Mouse (Mus musculus) MEL (cell line): ENCODE results near the gene Mrpl43. TPM values are rescaled to one million over a fixed set of nuclear protein-coding genes. Genes with fewer than 3 reads are reported as not detected.
"Not testable (repeated sequence)": the region's sequence is repeated elsewhere in the genome, so short reads cannot be mapped to it uniquely, and the experiment has no call there.

Experiments
- DNase-seq: peaks from one replicate; pipeline ENCODE4 v3.0.0; 2011; ENCODE audit warnings: low read depth, low spot score
- H3K27ac ChIP-seq: 2 replicates; pipeline ENCODE4 v1.5.1; 2012; ENCODE audit warnings: low read depth, mild to moderate bottlenecking, control low read depth, low read length, moderate library complexity; ENCODE audit not compliant: control insufficient read depth
- H3K27me3 ChIP-seq, 2 experiments: fragments of 150-350 bp in 1 of 2; sonication (generic) in 1 of 2; 2 replicates each; pipeline ENCODE4 v1.6.1; 2012; ENCODE audit warnings: low read length in 2 of 2, mild to moderate bottlenecking in 2 of 2, improper control_type of control experiment in 1 of 2, moderate library complexity in 1 of 2; ENCODE audit not compliant: insufficient read depth in 2 of 2, control insufficient read depth in 1 of 2
- H3K36me3 ChIP-seq, 2 experiments: 2 replicates each; pipeline ENCODE4 v1.6.1; 2012 to 2014; ENCODE audit warnings: low read length in 2 of 2, improper control_type of control experiment in 1 of 2, inconsistent platforms in 1 of 2, mild to moderate bottlenecking in 1 of 2; ENCODE audit not compliant: insufficient read depth in 2 of 2, control insufficient read depth in 1 of 2
- H3K4me1 ChIP-seq, 2 experiments: fragments of 150-350 bp in 1 of 2; sonication (generic) in 1 of 2; 2 replicates each; pipeline ENCODE4 v1.6.1; 2012; ENCODE audit warnings: low read length in 2 of 2, improper control_type of control experiment in 1 of 2, mild to moderate bottlenecking in 1 of 2; ENCODE audit not compliant: insufficient read depth in 2 of 2, control insufficient read depth in 1 of 2
- H3K4me3 ChIP-seq, 2 experiments: fragments of 150-350 bp in 1 of 2; sonication (generic) in 1 of 2; 2 replicates each; pipeline ENCODE4 v1.5.1; 2012; ENCODE audit warnings: low read depth in 2 of 2, low read length in 2 of 2, mild to moderate bottlenecking in 2 of 2, moderate library complexity in 2 of 2, control low read depth in 1 of 2, improper control_type of control experiment in 1 of 2; ENCODE audit not compliant: control insufficient read depth in 1 of 2, insufficient read depth in 1 of 2
- H3K79me2 ChIP-seq: 2 replicates; pipeline ENCODE4 v1.6.1; 2012; ENCODE audit warnings: mild to moderate bottlenecking, low read length, moderate library complexity; ENCODE audit not compliant: control insufficient read depth, poor library complexity, insufficient read depth
- H3K9ac ChIP-seq: 2 replicates; pipeline ENCODE4 v1.6.1; 2012; ENCODE audit warnings: low read depth, mild to moderate bottlenecking, control low read depth, low read length, moderate library complexity; ENCODE audit not compliant: control insufficient read depth, poor library complexity, severe bottlenecking
- H3K9me3 ChIP-seq: fragments of 150-350 bp; sonication (generic); replicated peaks from 2 replicates; pipeline ENCODE4 v1.6.1; 2012; ENCODE audit warnings: mild to moderate bottlenecking, low read length, improper control_type of control experiment, moderate library complexity; ENCODE audit not compliant: insufficient read depth
- BHLHE40 ChIP-seq: IDR thresholded peaks from 2 replicates; pipeline ENCODE4 v1.6.1; 2012; ENCODE audit warnings: low read depth, mild to moderate bottlenecking, inconsistent platforms, low read length, improper control_type of control experiment, borderline replicate concordance
- CHD1 ChIP-seq: IDR thresholded peaks from 2 replicates; pipeline ENCODE4 v1.6.1; 2012; ENCODE audit warnings: low read depth, mild to moderate bottlenecking, inconsistent platforms, low read length, improper control_type of control experiment
- CTCF ChIP-seq, 3 experiments: IDR thresholded peaks in 2 of 3; conservative IDR thresholded peaks in 1 of 3; 2 replicates each; pipeline ENCODE4 v1.5.1; 2011 to 2012; ENCODE audit warnings: low read length in 3 of 3, low read depth in 2 of 3, mild to moderate bottlenecking in 2 of 3, improper control_type of control experiment in 1 of 3, inconsistent platforms in 1 of 3, mixed read lengths in 1 of 3, moderate library complexity in 1 of 3; ENCODE audit not compliant: control insufficient read depth in 1 of 3, insufficient read depth in 1 of 3, poor library complexity in 1 of 3, severe bottlenecking in 1 of 3
- E2F4 ChIP-seq: IDR thresholded peaks from 2 replicates; pipeline ENCODE4 v1.6.1; 2011; ENCODE audit warnings: low read depth, low read length, improper control_type of control experiment, borderline replicate concordance
- ELF1 ChIP-seq: IDR thresholded peaks from 2 replicates; pipeline ENCODE4 v1.6.1; 2014; ENCODE audit warnings: low read depth, mild to moderate bottlenecking, inconsistent platforms, low read length, improper control_type of control experiment, moderate library complexity
- GABPA ChIP-seq: IDR thresholded peaks from 2 replicates; pipeline ENCODE4 v1.6.1; 2012; ENCODE audit warnings: low read depth, mild to moderate bottlenecking, inconsistent platforms, low read length, improper control_type of control experiment, moderate library complexity
- GATA1 ChIP-seq: IDR thresholded peaks from 2 replicates; pipeline ENCODE4 v1.6.1; 2011; ENCODE audit warnings: low read depth, low read length, improper control_type of control experiment
- MAFK ChIP-seq: IDR thresholded peaks from 2 replicates; pipeline ENCODE4 v1.6.1; 2011; ENCODE audit warnings: low read depth, mild to moderate bottlenecking, low read length, improper control_type of control experiment, borderline replicate concordance
- MAX ChIP-seq: IDR thresholded peaks from 2 replicates; pipeline ENCODE4 v1.6.1; 2011; ENCODE audit warnings: low read length, improper control_type of control experiment
- MEF2A ChIP-seq: IDR thresholded peaks from 2 replicates; pipeline ENCODE4 v1.6.1; 2014; ENCODE audit warnings: low read depth, mild to moderate bottlenecking, inconsistent platforms, low read length, improper control_type of control experiment; ENCODE audit not compliant: poor library complexity, insufficient replicate concordance, severe bottlenecking; ENCODE audit errors: extremely low read depth
- MYB ChIP-seq: IDR thresholded peaks from 2 replicates; pipeline ENCODE4 v1.6.1; 2011; ENCODE audit warnings: mild to moderate bottlenecking, low read depth, low read length, improper control_type of control experiment
- NELFE ChIP-seq: IDR thresholded peaks from 2 replicates; pipeline ENCODE4 v1.6.1; 2011; ENCODE audit warnings: low read depth, low read length, improper control_type of control experiment
- POLR2AphosphoS2 ChIP-seq: IDR thresholded peaks from 2 replicates; pipeline ENCODE4 v1.6.1; 2011; ENCODE audit warnings: low read length, improper control_type of control experiment
- POLR2AphosphoS5 ChIP-seq: IDR thresholded peaks from 2 replicates; pipeline ENCODE4 v1.6.1; 2012; ENCODE audit warnings: low read depth, borderline replicate concordance, mild to moderate bottlenecking, inconsistent platforms, low read length, moderate library complexity, mixed read lengths
- RAD21 ChIP-seq: IDR thresholded peaks from 2 replicates; pipeline ENCODE4 v1.6.1; 2011; ENCODE audit warnings: mild to moderate bottlenecking, low read depth, low read length, improper control_type of control experiment
- RCOR1 ChIP-seq: IDR thresholded peaks from 2 replicates; pipeline ENCODE4 v1.6.1; 2012; ENCODE audit warnings: low read depth, mild to moderate bottlenecking, inconsistent platforms, low read length, improper control_type of control experiment
- SIN3A ChIP-seq: IDR thresholded peaks from 2 replicates; pipeline ENCODE4 v1.6.1; 2012; ENCODE audit warnings: low read length, improper control_type of control experiment, inconsistent platforms
- TBP ChIP-seq: IDR thresholded peaks from 2 replicates; pipeline ENCODE4 v1.8.0; 2011; ENCODE audit warnings: low read depth, low read length, improper control_type of control experiment
- UBTF ChIP-seq: IDR thresholded peaks from 2 replicates; pipeline ENCODE4 v1.6.1; 2012; ENCODE audit warnings: low read depth, mild to moderate bottlenecking, inconsistent platforms, low read length, improper control_type of control experiment, moderate library complexity, borderline replicate concordance; ENCODE audit not compliant: insufficient read depth
- USF1 ChIP-seq: IDR thresholded peaks from 2 replicates; pipeline ENCODE4 v1.6.1; 2014; ENCODE audit warnings: low read depth, mild to moderate bottlenecking, inconsistent platforms, low read length, improper control_type of control experiment, moderate library complexity
- USF2 ChIP-seq, 2 experiments: IDR thresholded peaks; 2 replicates each; pipeline ENCODE4 v1.6.1; 2011 to 2012; ENCODE audit warnings: improper control_type of control experiment in 2 of 2, low read length in 2 of 2, borderline replicate concordance in 1 of 2, inconsistent platforms in 1 of 2, low read depth in 1 of 2, mild to moderate bottlenecking in 1 of 2; ENCODE audit not compliant: insufficient read depth in 1 of 2
- polyA plus RNA-seq, 2 experiments: library from polyadenylated mRNA; stranded (reverse) in 1 of 2; unstranded in 1 of 2; fragments of >175 nt in 1 of 2; fragments of >200 nt in 1 of 2; gene quantifications; 2 replicates each; pipeline versions ENCODE4 v1.2.1 to v1.2.4; 2012; ENCODE audit warnings: low replicate concordance in 2 of 2, low read depth in 1 of 2; ENCODE audit not compliant: insufficient read length in 2 of 2, insufficient read depth in 1 of 2, missing spikeins in 1 of 2
- total RNA-seq: library from RNA; depleted of rRNA; stranded (reverse); fragments of 300-350 nt; gene quantifications from 2 replicates; pipeline ENCODE4 v1.2.3, GENCODE M21; 2012

The Mrpl43 gene
- total and polyA plus RNA-seq, 3 experiments = 136 to 145 TPM; not detected in 1

- no peaks in the 10 kb centered on the region for H3K9me3 ChIP-seq
- no peak for TF ChIP-seq GATA1
- TF ChIP-seq USF1 = no peak
- no peak for TF ChIP-seq SIN3A
- no peak for TF ChIP-seq RCOR1
- TF ChIP-seq UBTF = no peak
- no peak for TF ChIP-seq CHD1
- TF ChIP-seq NELFE = no peak
- no peak for TF ChIP-seq RAD21
- TF ChIP-seq ELF1 = no peak
- no peak for TF ChIP-seq MYB
- TF ChIP-seq USF2 (IDR thresholded peaks at IDR 0.05; ENCODE audit: borderline replicate concordance in 1 of 2, insufficient read depth in 1 of 2, low read depth in 1 of 2, low read length in 2 of 2) = no peak
- no peak for TF ChIP-seq POLR2AphosphoS5
- TF ChIP-seq POLR2AphosphoS2 = no peak
- no peak for TF ChIP-seq MAFK
- no peak for TF ChIP-seq MAX
- no peak for TF ChIP-seq E2F4
- no peak for TF ChIP-seq TBP
- TF ChIP-seq, all 39 proteins: peak for 0
- Histone ChIP-seq H3K79me2 (no peaks in the 10 kb centered on the region), H3K36me3 (peaks cover 0 to 5% of the 10 kb centered on the region in 2 experiments; a peak in 1 of 4 replicates), H3K9ac (no peak overlapping the region), H3K27me3 (peaks cover 8 to 11% of the 10 kb centered on the region in 2 experiments), H3K4me1 (peaks cover 5 to 13% of the 10 kb centered on the region in 2 experiments; a peak in 3 of 4 replicates), H3K27ac (no peak overlapping the region), H3K4me3 (no peak overlapping the region)
- no peak for DNase-seq
These were observed 38.2 kb upstream of the Mrpl43 start for GRCm38 (mm10) chr19:45044389-45044927.

- no peaks in the 10 kb centered on the region for H3K4me1 ChIP-seq
- no peak overlapping the region for H3K9ac ChIP-seq
- TF ChIP-seq CTCF (IDR thresholded peaks at IDR 0.05 in 2 of 3, conservative IDR thresholded peaks at IDR 0.05 in 1 of 3; ENCODE audit: control insufficient read depth in 1 of 3, insufficient read depth in 1 of 3, low read depth in 2 of 3, low read length in 3 of 3, poor library complexity in 1 of 3, severe bottlenecking in 1 of 3) (no peak), MEF2A (no peak), BHLHE40 (no peak), GABPA (no peak)
- no peak overlapping the region for H3K27ac ChIP-seq
- DNase-seq = no peak
- no peak overlapping the region for H3K4me3 ChIP-seq
- H3K36me3 ChIP-seq = no peaks in the 10 kb centered on the region
- no peaks in the 10 kb centered on the region for H3K9me3 ChIP-seq
- peaks cover 10 to 11% of the 10 kb centered on the region in 2 experiments for H3K27me3 ChIP-seq
- H3K79me2 ChIP-seq = no peaks in the 10 kb centered on the region
These were observed 34.0 kb upstream of the Mrpl43 start for GRCm38 (mm10) chr19:45040214-45040613.

GRCm38 (mm10) chr19:45038198-45038597 is 32.0 kb upstream of the Mrpl43 start:
- not testable (repeated sequence) for DNase-seq, H3K4me3 ChIP-seq, H3K27ac ChIP-seq, H3K27me3 ChIP-seq, H3K9ac ChIP-seq, H3K9me3 ChIP-seq, H3K79me2 ChIP-seq, H3K4me1 ChIP-seq, H3K36me3 ChIP-seq
